Mouse (Mus musculus) CH12.LX (cell line): ENCODE results near the gene Zfp612. TPM values are rescaled to one million over a fixed set of nuclear protein-coding genes. Genes with fewer than 3 reads are reported as not detected.

Source experiments
- DNase-seq: peaks from one replicate; pipeline ENCODE4 v3.0.0-alpha.2; 2013; ENCODE audit errors: extremely low read depth
- H3K27ac ChIP-seq: 2 replicates; pipeline ENCODE4 v1.5.1; 2012; ENCODE audit warnings: low read depth, mild to moderate bottlenecking, control low read depth, moderate library complexity; ENCODE audit not compliant: insufficient read depth
- H3K27me3 ChIP-seq: replicated peaks from 2 replicates; pipeline ENCODE3; 2012; ENCODE audit warnings: inconsistent platforms
- H3K36me3 ChIP-seq, 2 experiments: replicated peaks in 1 of 2; 2 replicates each; pipeline versions ENCODE3 to v1.6.1; 2012; ENCODE audit warnings: inconsistent platforms in 1 of 2, low read length in 1 of 2, mild to moderate bottlenecking in 1 of 2, mixed read lengths in 1 of 2, moderate library complexity in 1 of 2; ENCODE audit not compliant: control insufficient read depth in 1 of 2, insufficient read depth in 1 of 2
- H3K4me1 ChIP-seq, 2 experiments: 2 replicates each; pipeline ENCODE4 v1.6.1; 2012; ENCODE audit warnings: inconsistent platforms in 1 of 2, moderate library complexity in 1 of 2; ENCODE audit not compliant: insufficient read depth in 2 of 2, control insufficient read depth in 1 of 2
- H3K4me2 ChIP-seq: 2 replicates; pipeline ENCODE4 v1.6.1; 2012; ENCODE audit warnings: low read depth, mild to moderate bottlenecking, control low read depth; ENCODE audit not compliant: poor library complexity, insufficient read depth, severe bottlenecking
- H3K4me3 ChIP-seq, 3 experiments: fragments of 150-350 bp in 1 of 3; sonication (generic) in 1 of 3; replicated peaks in 1 of 3; 2 replicates each; pipeline versions ENCODE3 to v1.5.1; 2011 to 2012; ENCODE audit warnings: low read depth in 2 of 3, low read length in 2 of 3, mild to moderate bottlenecking in 2 of 3, moderate library complexity in 2 of 3, control low read depth in 1 of 3, improper control_type of control experiment in 1 of 3, inconsistent platforms in 1 of 3, mixed read lengths in 1 of 3; ENCODE audit not compliant: poor library complexity in 1 of 3
- H3K79me2 ChIP-seq: replicated peaks from 2 replicates; pipeline ENCODE4 v1.6.1; 2012; ENCODE audit warnings: mild to moderate bottlenecking, moderate library complexity; ENCODE audit not compliant: control insufficient read depth, poor library complexity, insufficient read depth, severe bottlenecking; ENCODE audit errors: extremely low read depth
- H3K9ac ChIP-seq: 2 replicates; pipeline ENCODE4 v1.6.1; 2012; ENCODE audit warnings: low read depth, mild to moderate bottlenecking, control low read depth, moderate library complexity; ENCODE audit not compliant: insufficient read depth
- H3K9me3 ChIP-seq: replicated peaks from 2 replicates; pipeline ENCODE3; 2012; ENCODE audit warnings: low read length, inconsistent platforms, mixed read lengths
- CTCF ChIP-seq, 2 experiments: IDR thresholded peaks in 1 of 2; conservative IDR thresholded peaks in 1 of 2; 2 replicates each; pipeline ENCODE4 v1.5.1; 2011 to 2012; ENCODE audit warnings: low read depth in 2 of 2, low read length in 2 of 2, improper control_type of control experiment in 1 of 2, inconsistent platforms in 1 of 2, mild to moderate bottlenecking in 1 of 2, moderate library complexity in 1 of 2
- E2F4 ChIP-seq: IDR thresholded peaks from 2 replicates; pipeline ENCODE4 v1.6.1; 2011; ENCODE audit warnings: low read depth, low read length, improper control_type of control experiment; ENCODE audit not compliant: insufficient replicate concordance
- MAFK ChIP-seq: IDR thresholded peaks from 2 replicates; pipeline ENCODE4 v1.6.1; 2011; ENCODE audit warnings: low read length, improper control_type of control experiment; ENCODE audit not compliant: insufficient replicate concordance
- MAZ ChIP-seq: IDR thresholded peaks from 2 replicates; pipeline ENCODE4 v1.6.1; 2012; ENCODE audit warnings: low read depth, mild to moderate bottlenecking, inconsistent platforms, low read length, improper control_type of control experiment, moderate library complexity
- NELFE ChIP-seq: IDR thresholded peaks from 2 replicates; pipeline ENCODE4 v1.6.1; 2011; ENCODE audit warnings: low read depth, low read length, improper control_type of control experiment
- POLR2A ChIP-seq: IDR thresholded peaks from 2 replicates; pipeline ENCODE4 v1.6.1; 2011; ENCODE audit warnings: low read depth, mild to moderate bottlenecking, improper control_type of control experiment, low read length
- RAD21 ChIP-seq: IDR thresholded peaks from 2 replicates; pipeline ENCODE4 v1.6.1; 2011; ENCODE audit warnings: low read depth, mild to moderate bottlenecking, low read length, improper control_type of control experiment, moderate library complexity
- RCOR1 ChIP-seq: conservative IDR thresholded peaks from 2 replicates; pipeline ENCODE4 v1.6.1; 2012; ENCODE audit warnings: low read depth, mild to moderate bottlenecking, inconsistent platforms, low read length, improper control_type of control experiment
- SMC3 ChIP-seq: IDR thresholded peaks from 2 replicates; pipeline ENCODE4 v1.6.1; 2011; ENCODE audit warnings: low read depth, low read length, improper control_type of control experiment
- UBTF ChIP-seq: IDR thresholded peaks from 2 replicates; pipeline ENCODE4 v1.6.1; 2012; ENCODE audit warnings: low read depth, mild to moderate bottlenecking, inconsistent platforms, low read length, improper control_type of control experiment, moderate library complexity
- USF1 ChIP-seq: IDR thresholded peaks from 2 replicates; pipeline ENCODE4 v1.6.1; 2014; ENCODE audit warnings: low read depth, mild to moderate bottlenecking, inconsistent platforms, low read length, improper control_type of control experiment
- ZKSCAN1 ChIP-seq: IDR thresholded peaks from 2 replicates; pipeline ENCODE4 v1.6.1; 2012; ENCODE audit warnings: low read depth, inconsistent platforms, low read length, improper control_type of control experiment, borderline replicate concordance
- ZMIZ1 ChIP-seq: IDR thresholded peaks from 2 replicates; pipeline ENCODE4 v1.6.1; 2012; ENCODE audit warnings: low read depth, mild to moderate bottlenecking, inconsistent platforms, low read length, improper control_type of control experiment
- ZNF384 ChIP-seq: IDR thresholded peaks from 2 replicates; pipeline ENCODE4 v1.6.1; 2012; ENCODE audit warnings: low read depth, low read length, improper control_type of control experiment, inconsistent platforms
- dilution Hi-C: fragments of 300-500 bp; cut with MboI; formaldehyde crosslinking; loops from 2 replicates; pipeline ENCODE4 v1.14.3; 2020; ENCODE audit warnings: low sequenced_read_pairs; ENCODE audit not compliant: extremely low pct_unique_long_range_greater_than_20kb, extremely low pct_ligation_motif_present
- in situ Hi-C: fragments of 300-500 bp; cut with MboI; formaldehyde crosslinking; loops from 3 replicates; pipeline ENCODE4 v1.14.3; 2019; ENCODE audit warnings: low sequenced_read_pairs, low pct_ligation_motif_present, low pct_unique_long_range_greater_than_20kb, mixed read lengths
- polyA plus RNA-seq: library from polyadenylated mRNA; unstranded; fragments of >175 nt; gene quantifications from 2 replicates; pipeline ENCODE4 v1.2.1, GENCODE M21; 2012; ENCODE audit warnings: low read depth; ENCODE audit not compliant: insufficient read length
- total RNA-seq, 2 experiments: library from RNA; depleted of rRNA; stranded (reverse); fragments of 300-350 nt in 1 of 2; fragments of >200 nt in 1 of 2; gene quantifications; 2 replicates each; pipeline ENCODE4 v1.2.3; 2012 to 2014

Zfp612 gene
- total and polyA plus RNA-seq, 3 experiments = 0.08 to 1.3 (median 0.13) TPM

DNA sequence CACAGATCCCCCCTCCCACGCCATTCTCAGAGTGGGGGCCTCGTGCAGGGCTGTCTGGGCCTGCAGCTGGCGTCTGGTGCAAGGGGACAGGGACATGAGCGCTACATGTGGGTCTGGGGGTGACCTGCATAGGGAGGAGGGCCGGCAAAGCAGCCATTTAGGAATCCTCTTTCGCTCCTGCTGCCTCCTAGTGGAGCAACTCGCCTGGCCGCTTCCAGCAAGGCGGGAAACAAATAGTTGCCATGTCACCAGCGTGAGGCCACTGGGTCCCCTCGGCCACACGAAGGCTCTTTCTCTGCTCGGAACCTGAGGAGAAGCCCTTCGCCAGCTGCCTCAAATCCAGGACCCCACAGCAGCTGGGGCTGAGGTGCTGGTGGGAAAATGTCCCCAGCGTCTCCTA is 22.1 kb downstream of the Zfp612 start:
- in situ Hi-C loops = no loop called here
- H3K4me2 ChIP-seq = no peak overlapping the region
- no peak overlapping the region for H3K27ac ChIP-seq
- no peak overlapping the region for H3K9ac ChIP-seq
- peaks cover 15% of the 10 kb centered on the region for H3K27me3 ChIP-seq
- TF ChIP-seq USF1 = no peak
- no peak for TF ChIP-seq ZNF384
- TF ChIP-seq MAZ = no peak
- 0 out of 4 replicates have a peak, but pooled peaks of 1 of the 2 experiments have one; percentile 2 for TF ChIP-seq CTCF (conservative IDR thresholded peaks at IDR 0.05 in 1 of 2, IDR thresholded peaks at IDR 0.05 in 1 of 2; ENCODE audit: low read depth in 2 of 2, low read length in 2 of 2)
- TF ChIP-seq E2F4 = no peak
- TF ChIP-seq MAFK = no peak
- H3K4me1 ChIP-seq = 0 out of 4 replicates have a peak, but pooled peaks cover 0 to 3% of the 10 kb centered on the region in 2 experiments
- no peak for DNase-seq
- H3K4me3 ChIP-seq = no peak overlapping the region
- no peaks in the 10 kb centered on the region for H3K79me2 ChIP-seq
- H3K36me3 ChIP-seq = no peaks in the 10 kb centered on the region
- no peaks in the 10 kb centered on the region for H3K9me3 ChIP-seq
- dilution Hi-C loops = no loop called here

DNA sequence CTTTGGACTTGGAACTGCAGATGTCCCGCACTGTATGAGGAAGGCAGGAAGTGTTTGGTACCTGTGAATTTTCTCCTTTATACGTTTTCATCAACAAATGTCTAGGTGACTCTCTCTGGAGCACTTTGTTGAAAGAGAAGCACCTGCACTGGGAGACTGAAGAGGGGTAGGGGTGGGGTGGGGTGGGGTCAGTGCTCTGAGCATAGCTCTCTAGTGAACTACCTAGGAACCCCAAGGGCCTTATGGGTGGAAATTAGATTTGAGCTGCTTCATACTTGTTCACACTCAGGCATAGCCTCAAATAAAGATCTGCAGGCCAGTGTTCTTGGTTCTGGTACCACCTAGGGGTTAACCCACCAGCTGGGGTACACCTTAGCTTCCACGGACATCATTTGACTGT is 23.1 kb downstream of the Zfp612 start, which contains the start of gene Gm17720:
Gm17720 (minus strand) TSS at position 101 of the 400 bp plus-strand sequence.
- Histone ChIP-seq H3K36me3 (no peaks in the 10 kb centered on the region), H3K27ac (no peak within 1 kb of the TSS), H3K9me3 (no peaks in the 10 kb centered on the region), H3K4me2 (no peak within 1 kb of the TSS), H3K79me2 (no peaks in the 10 kb centered on the region), H3K4me3 (no peak within 1 kb of the TSS), H3K9ac (no peak within 1 kb of the TSS), H3K4me1 (0 out of 4 replicates have a peak, but pooled peaks cover 0 to 3% of the 10 kb centered on the region in 2 experiments), H3K27me3 (peaks cover 16% of the 10 kb centered on the region)
- peak; percentile 6 for DNase-seq
- dilution Hi-C loops (no loop called here), in situ Hi-C loops (no loop called here)
- TF ChIP-seq CTCF (conservative IDR thresholded peaks at IDR 0.05 in 1 of 2, IDR thresholded peaks at IDR 0.05 in 1 of 2; ENCODE audit: low read depth in 2 of 2, low read length in 2 of 2) (peak in 1 of 2 experiments; percentile 38; a peak in 2 of 4 replicates), POLR2A (no peak)

- TF ChIP-seq RCOR1 = no peak
- peak; percentile 71 for TF ChIP-seq RAD21
- peak; percentile 60 for TF ChIP-seq SMC3
- no peak for TF ChIP-seq ZKSCAN1
- no peak for TF ChIP-seq ZMIZ1
- TF ChIP-seq CTCF (conservative IDR thresholded peaks at IDR 0.05 in 1 of 2, IDR thresholded peaks at IDR 0.05 in 1 of 2; ENCODE audit: low read depth in 2 of 2, low read length in 2 of 2) = peak; percentile 21 to 76; a peak in 2 of 4 replicates
- TF ChIP-seq NELFE = no peak
- no peak for TF ChIP-seq UBTF
- TF ChIP-seq, all 38 proteins: peak for 3
- peaks cover 3% of the 10 kb centered on the region for H3K9me3 ChIP-seq
- in situ Hi-C loops (loop anchor here (10.0 kb wide), 1 partner anchor 485 kb away; no protein-coding TSS in a partner anchor), dilution Hi-C loops (no loop called here)
- H3K4me1 ChIP-seq = no peaks in the 10 kb centered on the region
- H3K4me2 ChIP-seq = no peak overlapping the region
- DNase-seq = peak; percentile 41
- no peaks in the 10 kb centered on the region for H3K79me2 ChIP-seq
- H3K36me3 ChIP-seq = no peaks in the 10 kb centered on the region
- no peak overlapping the region for H3K9ac ChIP-seq
- H3K4me3 ChIP-seq = no peak overlapping the region
- H3K27me3 ChIP-seq = peaks cover 23% of the 10 kb centered on the region
- no peak overlapping the region for H3K27ac ChIP-seq
Observed at GRCm38 (mm10) chr8:110119715-110120114, 40.2 kb downstream of the Zfp612 start.
